Mouse (Mus musculus) brain, embryonic 14.5 days (tissue): ENCODE results near the gene Mettl1. TPM values are rescaled to one million over a fixed set of nuclear protein-coding genes. Genes with fewer than 3 reads are reported as not detected.

Experiments used
- DNase-seq: peaks from one replicate; pipeline ENCODE4 v3.0.0-alpha.2; 2011; ENCODE audit warnings: low read depth
- CTCF ChIP-seq: fragments of 200-500 bp; IDR thresholded peaks from 2 replicates; pipeline ENCODE4 v1.5.1; 2012; ENCODE audit warnings: inconsistent platforms, mild to moderate bottlenecking, moderate library complexity, borderline replicate concordance; ENCODE audit not compliant: insufficient read depth, insufficient read length; ENCODE audit errors: extremely low read depth
- POLR2A ChIP-seq: fragments of 200-500 bp; IDR thresholded peaks from 2 replicates; pipeline ENCODE4 v1.6.1; 2012; ENCODE audit warnings: mild to moderate bottlenecking, inconsistent platforms, borderline replicate concordance; ENCODE audit not compliant: poor library complexity, insufficient read depth, insufficient read length, severe bottlenecking; ENCODE audit errors: extremely low read depth
- polyA plus RNA-seq: library from polyadenylated mRNA; depleted of rRNA; stranded (reverse); fragments of >200 nt; gene quantifications from 2 replicates; pipeline ENCODE4 v1.2.3, GENCODE M21; 2012; rRNA removed

Gene Mettl1
- polyA plus RNA-seq, 1 experiment, result 15.8 TPM

DNA sequence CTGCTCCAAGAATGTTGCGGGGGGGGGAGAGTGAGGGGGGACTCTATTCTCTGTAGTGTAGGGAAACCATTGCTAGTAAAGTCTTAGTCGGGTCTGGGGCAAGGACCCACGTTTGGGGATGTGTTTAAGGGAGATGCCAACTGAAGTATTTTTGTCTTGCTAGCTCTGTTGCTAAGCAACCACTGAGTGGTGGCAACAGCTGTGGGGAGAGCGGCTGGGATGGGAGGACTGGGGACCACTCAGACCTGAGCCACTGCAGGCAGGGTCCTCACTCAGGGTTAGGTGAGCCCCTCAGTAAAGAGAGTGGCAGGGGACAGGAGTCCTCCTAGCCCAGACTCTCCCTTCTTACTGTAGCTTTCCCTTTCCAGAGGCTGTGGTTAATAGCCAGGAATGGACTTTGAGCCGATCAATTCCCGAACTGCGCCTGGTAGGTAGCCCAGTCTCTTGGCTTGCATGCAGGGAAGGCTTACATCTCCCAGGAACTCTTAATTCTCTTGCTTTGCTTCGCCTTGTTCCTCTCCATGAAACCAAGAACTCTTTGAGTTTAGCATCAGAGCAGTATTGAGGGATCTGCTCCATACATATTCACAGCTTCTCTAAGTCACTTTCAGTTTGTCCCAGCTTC is 40.9 kb downstream of the Mettl1 start:
- DNase-seq, result peak; percentile 81
- TF ChIP-seq POLR2A (no peak), CTCF (no peak)

DNA sequence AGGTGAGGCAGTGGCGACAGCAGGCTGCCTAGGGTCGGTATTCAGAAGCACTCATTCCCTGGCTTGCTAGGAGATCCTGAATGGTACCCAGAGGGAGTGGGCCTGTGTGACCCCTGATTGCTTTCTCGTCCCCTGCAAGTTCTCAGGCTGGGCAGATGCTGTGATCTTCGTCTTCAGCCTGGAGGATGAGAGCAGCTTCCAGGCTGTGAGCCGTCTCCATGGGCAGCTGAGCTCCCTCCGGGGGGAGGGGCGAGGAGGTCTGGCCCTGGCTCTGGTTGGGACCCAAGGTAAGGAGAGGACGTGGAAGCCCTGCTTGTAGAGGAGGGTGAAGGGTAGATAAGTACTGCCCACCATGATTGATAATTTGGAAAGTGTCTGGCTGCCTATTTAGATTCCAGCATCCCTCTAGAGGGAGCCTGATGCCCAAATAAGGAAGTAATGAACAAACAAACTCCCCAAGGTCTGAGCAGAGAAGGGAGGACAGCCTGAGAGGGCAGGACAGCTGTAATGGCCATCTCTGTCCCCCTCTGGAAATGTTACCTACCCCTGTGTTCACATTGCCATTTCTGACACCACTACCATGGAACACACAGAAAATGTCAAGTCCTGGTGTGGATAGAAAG is 42.2 kb downstream of the Mettl1 start:
- no peak for TF ChIP-seq CTCF
- no peak for TF ChIP-seq POLR2A
- no peak for DNase-seq

DNA sequence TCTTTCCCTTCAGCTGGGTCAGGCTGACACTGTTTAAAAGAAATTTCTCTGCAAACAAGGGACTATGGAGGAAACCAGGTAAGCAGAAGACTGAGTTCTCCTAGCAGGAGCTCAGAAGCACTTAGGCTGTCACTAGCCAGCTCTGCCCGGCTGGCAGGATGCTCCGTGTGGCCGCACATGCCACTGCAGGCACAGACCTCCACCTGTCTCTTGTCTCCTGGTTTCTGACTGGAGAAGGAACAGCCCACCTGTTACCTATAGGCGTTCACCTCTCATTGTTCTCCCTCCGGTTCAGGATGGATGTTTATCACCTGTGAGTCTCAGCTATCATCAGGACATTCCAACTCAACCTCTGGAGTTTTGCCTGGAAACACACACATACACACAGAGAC is 42.7 kb downstream of the Mettl1 start:
- no peak for DNase-seq
- TF ChIP-seq CTCF (no peak), POLR2A (no peak)

DNA sequence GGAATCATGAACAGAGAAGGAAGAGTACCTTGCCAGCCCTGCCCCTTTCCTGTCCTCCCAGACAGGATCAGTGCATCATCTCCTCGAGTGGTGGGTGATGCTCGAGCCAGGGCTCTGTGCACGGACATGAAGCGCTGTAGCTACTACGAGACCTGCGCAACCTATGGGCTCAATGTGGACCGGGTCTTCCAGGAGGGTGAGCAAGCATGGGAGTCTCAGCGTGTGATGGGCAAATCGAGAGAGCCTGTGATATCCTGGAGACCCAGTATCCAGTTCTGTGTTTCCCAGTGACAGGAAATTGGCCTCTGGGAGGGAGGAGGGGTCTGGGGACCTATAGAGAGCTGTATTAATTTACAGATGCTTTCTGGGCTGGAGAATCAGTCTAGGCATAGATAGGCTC is 43.8 kb downstream of the Mettl1 start:
- TF ChIP-seq CTCF, result no peak
- TF ChIP-seq POLR2A, result no peak

DNA sequence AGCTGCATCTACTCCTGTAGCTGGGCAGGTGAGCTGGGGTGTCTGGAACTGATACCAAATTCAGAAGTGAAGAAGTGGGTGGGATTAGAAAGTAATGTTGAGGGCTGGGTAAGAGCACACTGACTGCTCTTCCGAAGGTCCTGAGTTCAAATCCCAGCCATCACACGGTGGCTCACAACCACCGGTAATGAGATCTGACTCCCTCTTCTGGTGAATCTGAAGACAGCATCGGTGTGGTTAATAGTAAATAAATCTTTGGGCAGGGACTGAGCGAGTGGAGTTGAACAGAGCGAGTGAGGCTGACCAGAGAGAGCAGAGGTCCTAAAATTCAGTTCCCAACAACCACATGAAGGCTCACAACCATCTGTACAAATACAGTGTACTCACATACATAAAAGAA is 44.4 kb downstream of the Mettl1 start:
- TF ChIP-seq POLR2A (no peak), CTCF (peak; percentile 10; the same call in 1 of the 2 replicates)

More for the DNA sequence above, 43.8 kb downstream of the Mettl1 start:
- no peak for DNase-seq

DNA sequence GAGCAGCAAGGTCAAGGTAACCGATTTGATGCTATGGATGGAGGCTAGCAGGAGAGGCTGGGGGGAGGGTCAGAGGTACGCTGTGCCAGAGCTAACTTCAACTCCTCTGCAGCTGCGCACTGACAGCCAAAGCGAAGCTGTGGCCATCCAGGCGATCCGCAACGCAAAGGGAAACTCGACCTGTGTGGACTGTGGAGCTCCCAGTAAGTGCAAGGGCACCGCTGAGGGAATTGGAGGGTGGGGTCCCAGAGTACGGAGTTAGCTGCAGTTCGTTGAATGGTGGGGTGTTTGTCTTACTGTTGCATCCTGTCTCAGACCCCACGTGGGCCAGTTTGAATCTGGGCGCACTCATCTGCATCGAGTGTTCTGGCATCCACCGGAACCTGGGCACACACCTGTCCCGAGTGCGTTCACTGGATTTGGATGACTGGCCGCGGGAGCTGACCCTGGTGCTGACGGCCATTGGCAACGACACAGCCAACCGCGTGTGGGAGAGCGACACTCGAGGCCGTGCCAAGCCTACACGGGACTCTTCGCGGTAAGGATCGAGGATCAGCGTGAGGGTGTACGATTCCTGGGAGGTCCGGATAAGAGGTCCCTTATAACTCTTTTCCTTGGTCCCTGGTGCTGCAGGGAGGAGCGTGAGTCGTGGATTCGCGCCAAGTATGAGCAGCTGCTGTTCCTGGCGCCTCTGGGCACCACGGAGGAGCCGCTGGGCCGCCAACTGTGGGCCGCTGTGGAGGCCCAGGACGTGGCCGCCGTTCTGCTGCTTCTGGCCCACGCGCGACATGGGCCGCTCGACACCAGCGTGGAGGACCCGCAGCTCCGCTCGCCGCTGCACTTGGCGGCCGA is 49.6 kb downstream of the Mettl1 start:
- DNase-seq, result peak; percentile 73
- TF ChIP-seq POLR2A (no peak), CTCF (no peak)

More for the DNA sequence above, 44.4 kb downstream of the Mettl1 start:
- no peak for DNase-seq

DNA sequence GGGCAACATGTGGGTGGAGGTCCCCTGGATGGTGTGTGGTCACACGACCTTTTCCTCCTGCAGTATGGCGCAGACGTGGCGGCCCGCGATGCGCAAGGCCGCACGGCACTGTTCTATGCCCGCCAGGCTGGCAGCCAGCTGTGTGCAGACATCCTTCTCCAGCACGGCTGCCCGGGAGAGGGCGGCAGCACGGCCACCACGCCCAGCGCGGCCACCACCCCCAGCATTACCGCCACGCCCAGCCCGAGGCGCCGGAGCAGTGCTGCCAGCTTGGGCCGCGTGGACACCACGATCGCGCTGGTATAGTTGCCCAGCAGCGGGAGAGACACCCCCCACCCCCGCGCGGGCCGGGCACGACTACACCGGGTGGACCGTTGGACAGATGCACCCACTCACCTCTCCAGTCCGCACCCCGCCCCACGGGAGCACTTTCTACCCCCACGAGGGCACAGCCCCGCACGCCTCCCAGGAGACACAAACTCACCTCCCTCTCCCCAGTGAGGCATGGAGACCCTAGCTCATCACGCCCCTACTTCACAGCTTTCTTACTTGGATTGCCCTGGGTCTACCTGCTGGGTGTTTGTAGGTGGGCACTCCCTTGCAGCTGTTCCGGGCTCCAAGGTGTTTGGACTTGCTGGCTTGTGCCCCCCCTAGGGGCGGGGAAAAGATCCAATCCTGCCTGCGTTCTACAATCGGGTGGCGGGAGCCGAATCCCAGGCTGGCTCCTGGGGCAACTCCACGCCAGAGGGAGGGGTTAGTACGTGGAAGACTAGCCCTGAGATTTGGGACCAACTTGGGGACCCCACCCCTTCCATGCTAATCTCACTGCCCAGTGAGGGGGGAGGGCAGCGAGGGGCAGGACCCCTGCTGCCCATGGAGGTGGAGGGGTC is 50.5 kb downstream of the Mettl1 start:
- TF ChIP-seq CTCF (0 out of 2 replicates have a peak, but pooled peaks have one; percentile 4), POLR2A (no peak)
- DNase-seq, result peak; percentile 45

DNA sequence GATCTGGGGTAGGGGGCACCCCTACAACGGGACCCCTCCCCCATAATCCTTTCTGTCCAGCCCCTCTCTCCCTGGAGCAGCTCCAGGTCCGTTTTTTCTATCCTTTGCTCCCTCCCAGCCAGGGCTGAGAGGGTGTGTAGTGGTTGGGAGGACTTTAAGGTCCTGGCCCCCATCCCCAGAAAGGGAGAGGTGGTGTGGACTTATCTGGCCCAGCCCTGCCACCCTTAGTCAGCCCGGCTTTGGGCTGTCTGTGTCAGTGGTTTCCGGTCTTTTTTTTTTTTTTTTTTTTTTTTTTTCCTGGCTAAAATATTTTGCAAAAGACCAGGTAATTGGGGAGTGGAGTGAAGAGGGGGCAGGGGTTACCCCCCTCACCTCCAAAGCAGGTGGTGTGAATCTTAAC is 51.5 kb downstream of the Mettl1 start:
- TF ChIP-seq CTCF, result no peak
- TF ChIP-seq POLR2A, result no peak
- DNase-seq, result no peak

DNA sequence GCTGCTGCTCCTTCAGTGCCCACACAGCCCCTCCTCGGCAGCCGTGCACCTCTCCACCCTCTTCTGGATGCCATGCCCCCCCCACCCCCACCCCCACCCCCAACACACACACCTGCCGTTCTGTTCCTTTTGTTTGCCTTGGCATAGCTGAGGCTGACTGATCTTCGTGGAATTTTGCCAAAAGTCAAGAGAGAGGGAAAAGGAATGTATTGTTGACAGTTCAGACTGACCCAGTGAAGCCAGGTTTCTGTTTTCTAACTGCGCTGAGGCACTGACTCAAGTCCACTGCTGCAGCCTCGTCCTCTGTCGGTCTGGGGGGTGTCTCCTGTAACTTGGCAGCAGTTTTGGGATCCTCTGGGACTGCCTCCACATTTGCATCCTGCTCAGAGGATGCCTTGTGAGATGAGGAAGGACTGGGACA is 53.2 kb downstream of the Mettl1 start:
- peak; percentile 48 for DNase-seq
- TF ChIP-seq POLR2A (no peak), CTCF (no peak)

Other genes with a start within 250 kb of the Mettl1 start
- gene Atp23, start 140.1 kb upstream of the Mettl1 start, polyA plus RNA-seq, result 8.6 and 9.6 TPM in 2 replicates
- 73.2 and 79.8 TPM in 2 replicates for gene Ctdsp2, start 62.7 kb upstream of the Mettl1 start, polyA plus RNA-seq
- 0.28 and 1.7 TPM in 2 replicates for gene Avil, start 40.7 kb upstream of the Mettl1 start, polyA plus RNA-seq
- 41.2 and 52.3 TPM in 2 replicates for gene Tsfm, start 10.6 kb upstream of the Mettl1 start, polyA plus RNA-seq
- gene Eef1akmt3, start 99 bp downstream of the Mettl1 start, polyA plus RNA-seq, result 0.19 and 0.40 TPM in 2 replicates
- gene Cyp27b1, start 6.8 kb downstream of the Mettl1 start, polyA plus RNA-seq, result 0.63 and 0.97 TPM in 2 replicates
- gene March9, start 18.8 kb downstream of the Mettl1 start, polyA plus RNA-seq, result 35.9 and 51.7 TPM in 2 replicates
- 871 and 1,231 TPM in 2 replicates for gene Cdk4, start 22.1 kb downstream of the Mettl1 start, polyA plus RNA-seq
- 96.5 and 115 TPM in 2 replicates for gene Tspan31, start 28.9 kb downstream of the Mettl1 start, polyA plus RNA-seq
- 113 and 151 TPM in 2 replicates for gene Agap2, start 33.9 kb downstream of the Mettl1 start, polyA plus RNA-seq
- gene Os9, start 79.7 kb downstream of the Mettl1 start, polyA plus RNA-seq, result 71.3 and 93.8 TPM in 2 replicates
- 48.7 and 72.4 TPM in 2 replicates for gene B4galnt1, start 123.8 kb downstream of the Mettl1 start, polyA plus RNA-seq
- gene Slc26a10, start 139.2 kb downstream of the Mettl1 start, polyA plus RNA-seq, result 1.1 and 2.6 TPM in 2 replicates
- 66.7 and 98.2 TPM in 2 replicates for gene Arhgef25, start 148.7 kb downstream of the Mettl1 start, polyA plus RNA-seq
- gene Dtx3, start 154.3 kb downstream of the Mettl1 start, polyA plus RNA-seq, result 405 and 652 TPM in 2 replicates
- 20.2 and 24.7 TPM in 2 replicates for gene Pip4k2c, start 170.2 kb downstream of the Mettl1 start, polyA plus RNA-seq
- gene Kif5a, start 221.9 kb downstream of the Mettl1 start, polyA plus RNA-seq, result 97.5 and 134 TPM in 2 replicates
- 326 and 373 TPM in 2 replicates for gene Dctn2, start 225.0 kb downstream of the Mettl1 start, polyA plus RNA-seq
- 39.2 and 67.3 TPM in 2 replicates for gene Mbd6, start 247.6 kb downstream of the Mettl1 start, polyA plus RNA-seq